Mouse (Mus musculus) duodenum, adult 2 months (tissue): Measurements from ENCODE around the gene Brix1. TPM values are rescaled to one million over a fixed set of nuclear protein-coding genes. Genes with fewer than 3 reads are reported as not detected.

Experiments
- polyA plus RNA-seq: library from polyadenylated mRNA; depleted of rRNA; stranded (reverse); fragments of >200 nt; gene quantifications from 2 replicates; pipeline ENCODE4 v1.2.3, GENCODE M21; 2012; ENCODE audit warnings: low replicate concordance; rRNA removed

Gene Brix1
- 0.09 and 0.13 TPM in 2 replicates for polyA plus RNA-seq

DNA sequence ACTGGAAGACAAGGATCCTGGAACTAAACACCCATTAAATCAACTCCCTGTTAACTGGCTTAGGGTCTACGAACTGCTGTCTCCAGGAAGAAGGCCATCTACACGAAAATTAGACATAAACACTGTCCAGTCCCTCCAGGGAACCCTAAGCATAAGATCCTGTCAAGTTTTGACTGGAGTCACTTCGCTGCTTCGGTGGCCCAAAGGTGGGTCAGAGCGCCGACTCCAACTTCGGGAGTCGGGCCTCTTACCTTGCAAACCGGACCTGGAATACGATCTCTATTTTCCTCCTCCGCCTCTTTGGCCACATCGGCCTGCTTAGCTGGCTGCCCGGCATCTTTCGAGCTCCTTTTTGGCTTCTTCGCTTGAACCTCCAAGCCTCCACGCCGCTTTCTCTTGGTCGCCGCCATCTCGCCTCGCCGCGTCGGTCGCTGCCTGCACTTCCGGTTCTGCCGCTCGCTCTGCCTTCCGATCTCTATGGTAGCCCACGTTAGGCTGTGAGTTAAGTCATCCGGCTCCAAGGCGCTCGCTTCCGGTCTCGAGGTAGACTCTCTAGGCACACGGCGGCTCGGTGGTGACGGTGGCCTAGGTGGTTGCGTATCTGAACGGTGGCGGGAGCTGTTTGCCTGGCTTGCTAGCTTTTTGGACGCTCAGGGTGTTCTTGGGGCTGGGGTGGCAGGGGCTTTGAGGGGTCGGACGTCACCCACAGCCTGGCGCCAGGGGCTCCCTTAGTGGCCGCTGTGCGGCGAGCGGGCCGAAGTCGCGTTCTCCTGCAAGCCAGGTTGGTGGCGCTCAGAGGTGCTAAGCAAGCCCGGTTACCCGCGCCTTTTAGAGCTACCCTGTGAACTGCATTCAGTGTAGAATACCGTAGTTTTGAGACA, at the start of gene Brix1, which contains the start of gene Rad1:
Gene Brix1 (minus strand): TSS at position 464 of the 881 bp plus-strand sequence.
Gene Rad1 (plus strand): TSS at position 535 of the 881 bp plus-strand sequence.

DNA sequence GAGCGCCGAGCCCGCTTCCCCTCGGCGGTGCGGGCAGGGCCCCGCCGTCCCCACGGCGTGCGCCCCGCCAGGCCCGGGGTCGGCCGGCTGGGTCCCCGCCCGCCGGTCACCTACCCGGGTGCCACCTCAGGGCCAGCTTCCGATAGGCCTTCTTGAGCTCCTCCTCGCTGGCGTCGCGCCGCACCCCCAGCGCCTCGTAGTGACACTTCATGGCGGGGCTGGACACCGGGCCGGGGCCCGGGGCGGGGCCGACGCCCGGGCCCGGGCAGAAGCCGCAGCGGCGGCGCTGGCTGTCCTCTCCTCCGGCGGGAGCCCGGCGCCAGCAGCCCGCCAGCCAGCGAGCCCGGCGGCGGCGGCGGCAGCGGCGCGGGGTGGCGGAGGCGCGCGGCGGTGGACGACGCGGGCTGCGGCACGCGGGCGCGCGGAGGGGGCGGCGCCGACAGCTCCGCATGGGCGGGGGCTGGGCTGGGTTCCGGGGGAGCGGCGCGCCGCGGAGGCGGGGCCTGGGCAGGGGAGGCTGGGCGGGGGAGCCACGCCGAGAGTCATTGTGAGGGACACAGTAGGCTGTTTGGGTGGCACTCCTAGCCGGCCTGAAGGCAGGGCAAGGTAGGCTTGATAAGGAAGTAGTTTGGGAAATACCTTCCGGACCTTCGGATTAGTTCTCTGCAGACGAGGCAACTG, 15.5 kb downstream of the Brix1 start, which contains the start of gene Dnajc21:
Gene Dnajc21 (minus strand): TSS at position 366 of the 681 bp plus-strand sequence.

Other genes with a start within 250 kb of the Brix1 start
- gene Gm21973, start 160.6 kb downstream of the Brix1 start, polyA plus RNA-seq, result not detected in 2 replicates
- 0.09 TPM in 1 of 2 replicates, not detected in the other for gene Agxt2, start 127.4 kb downstream of the Brix1 start, polyA plus RNA-seq
- 0.32 and 0.44 TPM in 2 replicates for gene Dnajc21, start 15.4 kb downstream of the Brix1 start, polyA plus RNA-seq
- gene Rad1, start 71 bp upstream of the Brix1 start, polyA plus RNA-seq, result 2.5 and 3.2 TPM in 2 replicates
- not detected in 2 replicates for gene Ttc23l, start 72.7 kb upstream of the Brix1 start, polyA plus RNA-seq
- gene Rai14, start 228.7 kb upstream of the Brix1 start, polyA plus RNA-seq, result 0.49 and 0.65 TPM in 2 replicates